Mouse (Mus musculus): Measurements from ENCODE around the gene Zbed4.
A peak's percentile ranks its signal among the peaks of the same experiment; 100 is the strongest.
"Not testable (repeated sequence)": the region's sequence is repeated elsewhere in the genome, so short reads cannot be mapped to it uniquely, and the experiment has no call there.

Zbed4 gene

DNA sequence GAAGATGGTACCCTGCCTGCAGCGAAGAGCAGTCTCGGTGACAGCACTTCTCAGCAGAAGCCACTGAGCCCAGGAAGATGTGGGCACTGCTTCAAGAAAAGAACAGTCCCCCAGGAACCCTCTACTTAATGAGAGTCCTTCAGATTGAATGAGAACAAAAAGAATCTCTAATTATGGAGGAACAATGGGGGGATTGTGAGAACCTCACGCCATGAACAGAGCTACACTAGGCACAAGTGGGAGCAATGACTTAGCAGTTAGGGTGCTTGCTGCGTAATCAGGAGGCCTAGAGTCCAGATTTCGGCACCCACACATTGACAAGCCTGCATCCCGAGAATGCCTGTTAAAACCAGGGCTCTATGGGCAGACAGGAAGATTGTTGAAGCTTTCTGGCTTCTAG lies 10.1 kb upstream of the Zbed4 start:
- DNase-seq: no peak

DNA sequence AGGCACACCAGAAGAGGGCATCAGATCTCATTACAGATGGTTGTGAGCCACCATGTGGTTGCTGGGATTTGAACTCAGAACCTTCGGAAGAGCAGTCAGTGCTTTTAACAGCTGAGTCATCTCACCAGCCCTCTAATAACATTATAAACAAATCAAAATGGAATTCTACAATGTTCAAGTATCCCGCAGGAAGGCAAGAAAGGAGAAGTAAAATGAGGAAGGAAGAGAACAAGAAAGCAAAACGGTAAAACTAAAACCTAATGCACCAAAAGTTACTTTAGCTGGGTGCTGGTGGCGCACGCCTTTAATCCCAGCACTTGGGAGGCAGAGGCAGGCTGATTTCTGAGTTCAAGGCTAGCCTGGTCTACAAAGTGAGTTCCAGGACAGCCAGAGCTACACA lies 8.1 kb upstream of the Zbed4 start:
- DNase-seq: not testable (repeated sequence)

DNA sequence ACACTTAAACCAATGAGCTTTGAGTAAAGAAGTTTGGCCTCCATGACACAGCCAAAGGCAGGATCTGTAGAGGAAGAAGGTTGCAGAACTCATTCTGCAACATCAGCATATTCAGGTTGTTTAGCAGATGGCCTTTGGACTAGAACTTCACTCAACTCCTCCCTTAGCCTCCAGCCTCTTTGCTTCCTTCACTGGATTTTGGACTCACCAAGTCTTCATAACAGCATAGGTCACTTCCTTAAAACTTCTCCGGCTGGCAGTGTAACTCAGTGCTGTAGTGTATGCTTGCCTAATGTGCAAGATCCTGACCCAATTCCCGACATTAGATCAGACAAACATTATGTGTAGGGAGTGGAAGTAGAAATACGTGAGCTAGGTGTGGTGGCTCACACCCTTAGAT lies 6.1 kb upstream of the Zbed4 start:
- no peak for DNase-seq

DNA sequence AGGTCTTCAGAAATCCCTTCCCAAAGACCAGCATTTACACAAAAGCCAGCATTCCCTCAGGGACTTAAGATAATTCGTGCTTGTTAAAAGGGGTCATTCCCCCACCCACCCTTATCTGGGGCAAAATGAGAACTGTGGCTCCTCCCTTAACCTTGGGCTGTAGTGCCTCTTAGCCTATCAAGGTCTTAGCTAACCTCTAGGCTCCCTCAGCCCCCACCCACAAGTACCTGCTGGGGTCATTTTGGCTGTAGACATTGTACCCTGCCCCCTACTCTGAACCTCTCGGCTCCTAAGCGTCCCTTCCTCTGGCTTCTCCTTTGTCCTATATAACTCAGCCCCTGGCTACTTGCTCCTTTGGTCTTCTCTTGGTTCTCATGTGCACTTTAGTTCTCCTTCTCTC lies 5.5 kb upstream of the Zbed4 start:
- DNase-seq: no peak

DNA sequence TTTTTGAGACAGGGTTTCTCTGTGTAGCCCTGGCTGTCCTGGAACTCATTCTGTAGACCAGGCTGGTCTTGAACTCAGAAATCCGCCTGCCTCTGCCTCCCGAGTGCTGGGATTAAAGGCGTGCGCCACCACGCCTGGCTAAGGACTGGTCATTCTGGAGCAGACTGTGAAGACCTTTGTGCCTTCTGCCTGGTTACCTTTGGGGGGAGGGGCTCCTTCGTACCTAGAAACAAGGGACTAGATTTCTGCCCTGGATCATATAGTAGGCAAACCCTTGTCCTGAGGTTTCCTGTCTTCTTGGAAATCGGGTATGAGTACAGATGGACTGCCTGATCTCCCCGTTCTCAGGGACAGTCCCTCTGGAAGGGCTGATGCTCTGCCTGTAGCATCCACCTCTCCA lies 1.8 kb upstream of the Zbed4 start:
- DNase-seq: not testable (repeated sequence)

DNA sequence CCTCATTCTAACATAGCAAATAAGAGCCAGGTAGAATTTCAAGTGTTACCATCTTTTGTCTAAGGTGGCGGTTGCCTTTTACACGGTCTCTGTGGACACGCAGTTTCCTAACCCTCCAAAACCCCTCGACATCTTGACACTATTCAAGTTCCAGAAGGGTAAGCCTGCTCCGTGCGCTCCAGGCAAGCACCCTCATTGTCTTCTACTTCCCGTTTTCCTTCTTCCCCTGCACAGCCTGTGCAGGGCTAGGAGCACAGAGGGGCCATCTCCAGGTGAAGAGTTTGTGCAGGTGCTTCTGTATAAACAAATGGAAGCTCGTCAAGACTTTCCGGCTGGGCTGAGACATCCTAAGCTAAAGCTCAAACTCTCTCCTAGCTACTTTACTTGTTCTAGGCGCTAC lies 1.4 kb upstream of the Zbed4 start:
- no peak for DNase-seq

DNA sequence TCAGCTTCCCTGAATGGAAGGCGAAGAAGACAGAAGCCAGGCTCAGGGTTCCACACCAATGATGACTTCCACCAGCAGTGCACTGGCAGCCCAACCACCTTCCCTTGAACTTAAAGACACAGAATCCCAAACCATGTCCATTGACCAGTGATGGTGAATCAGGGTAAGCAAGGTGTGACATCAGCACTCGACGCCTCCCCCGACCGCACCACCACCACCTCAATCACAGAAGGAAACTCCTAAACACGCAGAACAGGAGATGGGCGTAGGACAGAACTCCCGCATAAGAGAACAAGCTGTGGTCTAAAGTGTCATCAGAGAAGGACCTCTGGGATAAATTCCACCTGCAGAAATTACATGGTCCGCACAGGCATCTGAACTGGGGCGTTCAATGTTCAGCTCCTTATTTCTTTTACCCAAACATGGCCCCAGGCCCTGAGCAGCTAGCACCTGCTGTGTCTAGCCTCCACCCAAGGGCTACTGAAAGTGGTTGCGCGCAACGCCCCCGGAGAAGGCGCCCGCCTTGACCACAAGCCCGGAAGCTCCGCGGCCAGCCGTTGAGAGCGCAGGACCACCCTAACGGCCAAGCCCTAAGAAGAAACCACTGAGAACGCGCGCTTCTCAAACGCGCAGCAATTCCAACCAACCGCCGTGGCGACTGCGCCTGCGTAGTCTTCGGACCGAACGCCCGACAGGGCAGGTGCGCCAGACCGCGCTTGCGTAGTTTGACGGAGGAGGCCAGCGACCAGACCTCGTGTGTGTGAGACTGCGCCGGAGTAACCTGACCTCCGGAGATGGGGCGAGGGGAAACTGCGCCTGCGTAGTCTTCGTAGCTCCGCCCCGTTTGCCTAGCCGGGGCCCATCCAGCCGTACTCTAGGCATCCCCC lies 540 bp upstream of the Zbed4 start:
- DNase-seq: peak; percentile 98

DNA sequence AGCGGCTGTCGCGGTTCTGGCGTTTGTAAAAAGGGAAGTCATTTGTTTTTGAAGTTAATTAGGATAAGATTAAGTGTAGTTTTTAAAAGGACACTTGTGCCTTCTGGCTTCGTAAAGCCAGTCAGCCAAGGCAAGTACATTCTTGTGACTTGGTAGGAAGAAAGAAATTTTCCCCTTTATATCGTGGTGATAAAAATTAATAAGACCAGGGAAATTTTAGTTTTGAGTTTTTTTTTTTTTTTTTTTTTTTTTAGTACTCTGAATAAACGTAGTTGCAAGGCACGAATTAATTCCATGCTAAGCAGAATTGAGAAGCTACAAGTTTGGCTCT lies 908 bp downstream of the Zbed4 start:
- no peak for DNase-seq

DNA sequence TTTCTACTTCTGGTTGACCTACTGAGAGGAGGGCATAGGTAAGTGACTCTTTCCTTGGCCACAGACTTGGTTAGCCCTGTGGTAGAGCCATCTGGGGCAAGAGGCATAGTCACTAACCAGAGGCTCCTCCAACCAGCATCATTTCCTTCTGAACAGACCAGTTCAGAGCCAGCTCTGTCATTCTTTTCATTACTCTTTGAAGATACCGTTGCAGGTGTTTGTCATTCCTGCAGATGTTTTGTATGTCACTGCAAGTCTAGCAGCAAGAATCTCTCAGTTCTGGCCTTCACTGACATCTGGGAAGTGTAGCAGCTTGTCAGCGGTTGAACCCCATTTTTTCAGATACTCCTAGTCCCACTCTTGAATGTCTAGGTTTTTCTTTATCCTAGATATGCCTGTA lies 3.4 kb downstream of the Zbed4 start:
- peak; percentile 33 for DNase-seq

DNA sequence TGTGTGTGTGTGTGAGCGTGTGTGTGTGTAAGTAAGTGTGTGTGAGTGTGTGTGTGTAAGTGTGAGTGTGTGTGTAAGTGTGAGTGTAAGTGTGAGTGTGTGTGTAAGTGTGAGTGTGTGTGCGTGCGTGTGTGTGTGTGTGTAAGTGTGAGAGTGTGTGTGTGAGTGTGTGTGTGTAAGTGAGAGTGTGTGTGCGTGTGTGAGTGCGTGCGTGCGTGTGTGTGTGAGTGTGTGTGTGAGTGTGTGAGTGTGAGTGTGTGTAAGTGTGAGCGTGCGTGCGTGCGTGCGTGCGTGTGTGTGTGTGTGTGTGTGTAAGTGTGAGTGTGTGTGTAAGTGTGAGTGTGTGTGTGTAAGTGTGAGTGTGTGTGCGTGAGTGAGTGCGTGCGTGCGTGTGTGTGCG lies 4.3 kb downstream of the Zbed4 start:
- DNase-seq: no peak

DNA sequence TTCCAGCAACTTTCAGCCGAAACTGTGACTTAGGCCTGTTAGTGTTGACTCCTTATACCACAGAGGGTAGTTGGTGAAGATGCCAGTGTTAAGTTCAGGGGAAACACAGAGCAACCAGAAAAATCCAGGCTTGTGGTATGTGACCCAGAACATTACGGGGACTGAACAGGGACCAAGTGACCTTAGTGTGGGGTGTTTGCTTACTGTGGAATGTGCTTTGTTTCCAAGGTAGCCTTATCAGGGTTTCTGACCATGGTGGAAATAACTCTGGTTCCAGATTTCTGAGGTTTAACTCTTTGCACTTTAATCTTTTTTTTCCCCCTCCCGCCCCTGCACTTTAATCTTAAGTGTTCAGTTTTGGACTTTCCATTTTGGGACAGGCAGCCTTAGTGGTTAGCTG lies 6.6 kb downstream of the Zbed4 start:
- no peak for DNase-seq

DNA sequence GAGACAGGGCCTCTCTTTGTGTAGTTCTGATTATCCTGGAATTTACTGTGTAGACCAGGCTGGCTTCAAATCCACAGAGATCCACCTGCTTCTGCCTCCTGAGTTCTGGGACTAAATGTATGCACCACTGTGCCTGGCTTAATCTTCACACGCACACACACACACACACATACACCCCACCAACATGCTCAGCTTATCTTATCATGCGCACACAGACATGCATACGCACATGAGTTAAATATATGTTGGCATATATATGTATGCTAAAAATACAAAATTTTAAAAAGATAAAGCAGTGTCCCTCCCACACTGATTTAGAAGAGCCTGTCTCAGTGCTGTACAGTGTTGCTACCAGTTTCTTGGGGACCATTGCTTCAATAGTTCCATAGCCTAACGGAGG lies 10.1 kb downstream of the Zbed4 start:
- DNase-seq: no peak

DNA sequence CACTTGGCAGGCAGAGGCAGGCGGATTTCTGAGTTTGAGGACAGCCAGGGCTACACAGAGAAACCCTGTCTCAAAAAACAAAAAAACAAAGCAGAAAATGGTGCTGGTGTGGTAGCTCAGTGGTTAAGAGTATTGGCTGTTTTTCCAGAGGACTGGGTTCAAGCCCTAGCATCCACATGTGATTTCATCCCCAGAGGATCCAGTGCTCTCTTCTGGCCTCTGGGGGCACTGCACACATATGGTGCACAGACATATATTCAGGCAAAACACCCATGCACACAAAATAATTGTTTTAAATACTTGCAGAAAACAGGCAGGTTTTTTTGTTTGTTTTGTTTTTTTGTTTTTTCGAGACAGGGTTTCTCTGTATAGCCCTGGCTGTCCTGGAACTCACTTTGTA lies 14.7 kb downstream of the Zbed4 start:
- DNase-seq: peak; percentile 34

DNA sequence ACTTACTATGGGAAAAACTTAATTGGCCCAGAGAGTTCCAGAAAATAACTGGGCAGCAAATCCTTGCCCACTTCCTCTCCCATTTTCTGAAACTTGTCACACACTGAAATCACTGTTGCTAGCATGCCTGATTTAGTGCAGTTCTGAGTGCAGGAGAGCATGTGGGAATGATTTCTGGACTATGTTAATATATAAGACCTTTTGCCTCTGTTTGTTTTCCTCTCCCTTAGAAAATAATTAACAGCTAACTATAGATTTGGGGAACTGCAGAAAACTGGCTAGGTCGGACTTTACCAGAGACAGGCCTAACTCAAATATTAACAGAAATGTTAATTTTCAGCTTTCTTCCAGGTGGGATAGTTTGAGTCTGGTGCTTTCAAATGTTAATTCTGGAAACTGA lies 17.1 kb downstream of the Zbed4 start:
- DNase-seq: no peak

DNA sequence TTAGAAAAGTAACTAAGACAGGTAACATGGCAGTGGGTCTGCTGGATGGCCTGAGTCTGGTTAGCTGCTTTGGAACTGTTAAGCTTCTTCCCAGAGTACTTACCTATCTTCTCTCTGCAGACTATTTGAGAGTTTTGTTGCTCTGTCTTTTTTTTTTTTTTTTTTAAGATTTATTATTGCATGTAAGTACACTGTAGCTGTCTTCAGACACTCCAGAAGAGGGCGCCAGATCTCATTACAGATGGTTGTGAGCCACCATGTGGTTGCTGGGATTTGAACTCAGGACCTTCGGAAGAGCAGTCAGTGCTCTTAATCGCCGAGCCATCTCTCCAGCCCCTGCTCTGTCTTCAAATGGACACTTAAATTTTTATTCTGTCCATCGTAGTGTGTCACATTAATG lies 23.2 kb downstream of the Zbed4 start:
- not testable (repeated sequence) for DNase-seq

DNA sequence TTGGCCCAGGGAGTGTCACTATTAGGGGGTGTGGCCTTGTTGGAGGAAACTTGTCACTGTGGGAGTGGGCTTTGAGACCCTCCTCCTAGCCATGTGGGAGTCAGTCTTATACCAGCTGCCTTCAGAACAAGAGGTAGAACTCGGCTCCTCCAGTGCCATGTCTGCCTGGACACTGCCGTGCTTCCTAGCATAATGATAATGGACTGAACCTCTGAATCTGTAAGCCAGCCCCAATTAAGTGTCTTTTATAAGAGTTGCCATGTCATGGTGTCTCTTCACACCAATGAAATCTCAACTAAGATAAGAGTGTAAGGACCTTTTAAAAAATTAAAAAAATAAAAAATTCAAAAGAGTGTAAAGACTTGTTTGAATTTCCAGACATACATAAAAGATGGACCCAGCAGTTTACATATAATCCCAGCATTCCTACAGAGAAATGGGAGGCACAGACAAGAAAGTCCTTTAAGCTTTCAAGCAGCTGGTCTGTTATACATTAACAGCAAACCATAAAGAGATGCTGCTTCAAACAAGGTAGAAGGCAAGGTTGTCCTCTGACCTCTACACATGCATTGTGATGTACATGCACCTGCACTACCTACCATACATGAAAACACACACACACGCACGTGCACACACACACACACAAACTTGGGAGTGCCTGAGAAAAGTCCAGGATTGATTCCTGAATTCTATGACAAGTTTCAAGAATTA lies 40.8 kb downstream of the Zbed4 start:
- DNase-seq: no peak

DNA sequence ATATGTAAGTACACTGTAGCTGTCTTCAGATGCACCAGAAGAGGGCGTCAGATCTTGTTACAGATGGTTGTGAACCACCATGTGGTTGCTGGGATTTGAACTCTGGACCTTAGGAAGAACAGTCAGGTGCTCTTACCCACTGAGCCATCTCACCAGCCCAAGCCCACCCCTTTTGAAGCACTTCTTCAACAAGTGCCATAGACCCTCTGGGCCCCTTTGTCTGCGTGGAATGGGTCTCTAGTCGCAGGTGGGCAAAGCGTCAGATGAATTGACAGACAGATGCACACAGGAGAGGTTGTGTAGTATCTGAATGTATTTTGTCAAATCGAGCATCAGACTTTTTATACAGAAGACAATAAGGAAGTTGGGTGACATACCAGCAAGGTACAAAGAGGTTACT lies 43.3 kb downstream of the Zbed4 start:
- DNase-seq: not testable (repeated sequence)

DNA sequence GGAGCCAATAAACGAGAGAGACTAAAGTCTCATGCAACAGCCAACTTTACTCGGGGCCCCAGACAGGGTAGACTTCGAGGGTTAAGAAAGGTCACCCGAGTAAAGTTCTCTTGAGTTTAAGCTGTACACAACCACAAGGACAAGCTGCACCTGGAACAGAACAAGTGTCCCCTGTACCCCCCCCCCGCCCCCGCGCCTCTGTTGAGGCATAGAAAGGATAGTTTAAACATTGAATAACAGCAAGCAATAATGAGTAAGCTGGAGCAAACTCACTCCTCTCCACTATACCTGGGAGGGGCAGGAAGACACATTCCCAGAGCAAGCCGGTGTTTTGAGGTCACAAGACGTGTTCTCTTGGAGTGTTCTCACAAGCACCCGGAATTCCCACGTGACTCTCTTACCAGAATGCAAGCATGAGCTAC lies 48.5 kb downstream of the Zbed4 start:
- no peak for DNase-seq

DNA sequence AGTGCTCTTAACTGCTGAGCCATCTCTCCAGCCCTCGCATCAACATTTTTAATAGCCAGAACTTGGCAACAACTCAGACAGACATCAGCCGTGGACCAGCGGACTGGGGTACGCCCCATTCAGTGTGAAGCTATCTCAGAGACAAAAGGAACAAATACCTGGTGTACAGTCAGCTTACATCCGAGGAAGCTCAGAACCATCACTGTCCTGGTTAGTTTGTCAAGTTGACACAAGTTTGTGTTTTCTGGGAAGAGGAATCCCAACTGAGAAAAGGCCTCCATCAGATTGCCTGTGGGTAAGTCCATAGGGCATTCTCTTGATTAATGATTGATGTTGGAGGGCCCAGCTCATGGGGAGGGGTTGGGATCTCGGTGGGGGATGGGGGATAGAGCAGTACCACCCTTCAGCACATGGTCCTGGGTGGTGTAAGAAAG lies 49.5 kb downstream of the Zbed4 start:
- DNase-seq: no peak

DNA sequence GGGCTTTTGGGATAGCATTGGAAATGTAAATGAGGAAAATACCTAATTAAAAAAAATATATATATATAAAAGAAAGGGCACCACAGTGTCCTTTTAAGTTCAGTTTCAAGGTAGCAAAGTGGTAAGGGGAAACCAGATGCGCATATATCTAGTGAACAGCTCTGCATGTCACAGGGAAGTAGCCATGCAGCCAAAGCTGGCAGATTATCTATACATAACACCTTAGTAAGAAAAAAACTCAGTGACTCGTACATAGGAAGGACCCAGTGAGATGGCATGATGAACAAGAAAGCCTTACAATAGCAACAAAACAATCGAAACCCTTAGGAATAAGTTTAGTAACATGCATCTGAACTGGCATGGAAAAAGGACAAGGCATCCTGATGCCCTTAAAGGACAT lies 50.4 kb downstream of the Zbed4 start:
- no peak for DNase-seq

DNA sequence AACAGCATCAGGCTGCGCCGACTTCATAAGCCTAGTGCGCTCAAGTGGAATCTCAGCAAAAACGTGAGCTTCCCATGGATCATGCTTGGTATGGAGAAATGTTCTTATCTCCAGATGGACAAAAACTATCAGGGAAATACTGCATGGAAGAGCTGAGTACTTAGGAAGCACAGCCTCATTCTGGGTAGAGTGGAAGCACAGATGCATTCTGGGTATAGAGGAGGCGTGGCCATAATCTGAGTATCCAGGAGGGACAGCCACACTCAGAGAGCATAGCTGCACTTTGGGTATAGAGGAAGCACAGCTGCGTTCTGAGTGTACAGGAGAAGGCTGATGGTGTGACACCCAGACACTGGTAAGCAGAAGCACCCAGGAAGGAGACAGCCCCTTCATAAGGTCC lies 50.9 kb downstream of the Zbed4 start:
- no peak for DNase-seq

DNA sequence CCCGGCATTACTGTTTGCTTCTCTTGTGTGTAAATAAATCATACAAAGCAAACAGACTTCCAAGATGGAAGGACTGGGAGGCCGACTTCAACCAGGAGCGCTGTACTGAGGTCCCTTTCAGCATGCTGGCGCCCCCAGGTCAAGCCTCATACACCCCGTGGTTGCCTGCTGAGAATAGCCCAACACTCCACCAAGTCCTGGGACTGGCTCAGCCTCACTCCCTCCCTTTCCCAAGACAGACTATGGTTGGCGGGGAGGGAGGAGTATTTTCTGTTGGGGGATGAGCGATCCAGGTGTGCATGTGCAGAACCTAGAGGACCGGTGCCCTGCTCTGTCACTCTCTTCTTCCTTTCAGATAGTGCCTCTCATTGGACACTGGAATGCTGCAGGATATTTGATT lies 56.7 kb downstream of the Zbed4 start:
- no peak for DNase-seq

DNA sequence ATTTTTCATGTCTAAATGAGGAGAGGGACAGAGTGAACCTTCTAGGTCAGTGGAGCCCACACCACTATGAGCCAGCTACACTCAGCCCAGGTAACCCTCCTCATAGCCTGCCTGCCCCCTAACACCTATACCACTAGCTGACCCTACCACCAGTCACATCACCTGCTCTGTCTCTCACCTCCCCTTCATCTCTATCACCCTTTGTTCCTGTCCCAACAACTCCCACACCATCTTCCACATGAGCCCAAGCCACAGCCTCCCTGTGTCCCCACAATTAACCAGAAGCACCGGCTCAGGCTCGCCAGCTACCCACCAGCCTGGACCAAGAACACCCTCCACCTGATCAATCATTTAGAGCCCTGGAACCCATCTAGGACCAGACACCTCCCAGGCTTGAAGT lies 58.9 kb downstream of the Zbed4 start:
- DNase-seq: no peak

DNA sequence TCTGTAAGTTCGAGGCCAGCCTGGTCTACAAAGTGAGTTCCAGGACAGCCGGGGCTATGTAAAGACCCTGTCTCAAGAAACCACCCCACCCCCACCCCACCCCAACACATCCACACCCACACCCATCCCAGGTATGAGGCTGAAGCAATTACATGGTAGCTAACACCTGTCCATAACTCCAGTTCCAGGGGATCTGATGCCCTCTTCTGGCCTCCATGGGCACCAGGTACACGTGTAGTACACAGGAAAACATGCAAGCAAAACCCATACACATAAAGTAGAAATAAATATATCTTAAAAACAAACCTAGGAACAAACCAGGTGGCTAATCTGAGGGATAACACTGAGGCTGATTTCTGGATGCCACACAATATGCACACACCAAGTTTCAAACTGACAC lies 61.8 kb downstream of the Zbed4 start:
- DNase-seq: no peak

DNA sequence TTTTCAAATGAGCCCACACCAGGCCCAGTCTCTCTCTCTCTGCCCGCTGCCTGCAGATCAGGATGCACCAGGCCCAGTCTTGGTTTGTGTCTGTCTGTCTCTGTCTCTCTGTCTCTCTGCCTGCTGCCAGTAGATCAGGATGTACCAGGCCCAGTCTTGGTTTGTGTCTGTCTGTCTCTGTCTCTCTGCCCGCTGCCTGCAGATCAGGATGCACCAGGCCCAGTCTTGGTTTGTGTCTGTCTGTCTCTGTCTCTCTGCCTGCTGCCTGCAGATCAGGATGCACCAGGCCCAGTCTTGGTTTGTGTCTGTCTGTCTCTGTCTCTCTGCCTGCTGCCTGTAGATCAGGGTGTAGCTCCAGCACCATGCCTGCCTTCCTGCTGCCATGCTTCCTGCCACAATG lies 62.4 kb downstream of the Zbed4 start:
- not testable (repeated sequence) for DNase-seq
